Mouse (Mus musculus) forebrain, postnatal 0 days (tissue): ENCODE data around the gene Cbarp. TPM values are rescaled to one million over a fixed set of nuclear protein-coding genes. Genes with fewer than 3 reads are reported as not detected.

ENCODE experiments used
- ATAC-seq: fragments of 200-750 bp; cut with Nextera tagmentation; 2 replicates; pipeline ENCODE4 v1.8.0; 2017; ENCODE audit warnings: mild to moderate bottlenecking, moderate library complexity
- DNase-seq: peaks from one replicate; pipeline ENCODE4 v3.0.0-alpha.2; 2015
- H3K27ac ChIP-seq: fragments of 300-500 bp; sonication (generic); 2 replicates; pipeline ENCODE4 v1.5.1; 2014; ENCODE audit warnings: low read depth, mild to moderate bottlenecking, antibody characterized with exemption, low read length, moderate library complexity, mixed read lengths
- H3K27me3 ChIP-seq: fragments of 300-500 bp; sonication (generic); 2 replicates; pipeline ENCODE4 v1.6.1; 2014; ENCODE audit warnings: mild to moderate bottlenecking, low read length, mixed read lengths; ENCODE audit not compliant: insufficient read depth
- H3K36me3 ChIP-seq: fragments of 300-500 bp; sonication (generic); 2 replicates; pipeline ENCODE4 v1.6.1; 2014; ENCODE audit warnings: mild to moderate bottlenecking, moderate library complexity; ENCODE audit not compliant: insufficient read depth
- H3K4me1 ChIP-seq: fragments of 300-500 bp; sonication (generic); 2 replicates; pipeline ENCODE4 v1.6.1; 2014; ENCODE audit warnings: antibody characterized with exemption; ENCODE audit not compliant: insufficient read depth
- H3K4me2 ChIP-seq: fragments of 300-500 bp; sonication (generic); 2 replicates; pipeline ENCODE4 v1.6.1; 2014; ENCODE audit warnings: low read depth, mild to moderate bottlenecking, moderate library complexity
- H3K4me3 ChIP-seq: fragments of 300-500 bp; sonication (generic); 2 replicates; pipeline ENCODE4 v1.5.1; 2014; ENCODE audit warnings: low read depth, low read length, mixed read lengths
- H3K9ac ChIP-seq: fragments of 300-500 bp; sonication (generic); 2 replicates; pipeline ENCODE4 v1.6.1; 2014; ENCODE audit warnings: mild to moderate bottlenecking
- H3K9me3 ChIP-seq: fragments of 300-500 bp; sonication (generic); 2 replicates; pipeline ENCODE4 v1.6.1; 2016; ENCODE audit warnings: low read length
- CTCF ChIP-seq: sonication (generic); IDR thresholded peaks from 2 replicates; pipeline ENCODE4 v1.5.1; 2016; ENCODE audit warnings: antibody characterized with exemption, control low read depth, low read depth
- WGBS: fragments of 180-500 bp; shearing (Covaris S2); extraction: QIAGEN DNeasy Blood & Tissue Kit; methylation state at CpG from one replicate; pipeline ENCODE4 v1.1.7; 2014; 5-methylcytosine and 5-hydroxymethylcytosine counted together
- polyA plus RNA-seq: library from polyadenylated mRNA; unstranded; fragments of >200 nt; fragmentation: Nextera tagmentation; extraction: Ambion mirVana; gene quantifications from 2 replicates; pipeline ENCODE4 v1.2.1, GENCODE M21; 2015
- total RNA-seq: library from RNA; depleted of rRNA; stranded (reverse); fragments of >200 nt; gene quantifications from 2 replicates; pipeline ENCODE4 v1.2.3, GENCODE M21; 2014

Gene Cbarp
- total and polyA plus RNA-seq, 2 experiments from 2014 or later = 68.2 to 151 TPM

- H3K27ac ChIP-seq = peak overlapping the region; percentile 96
- peak overlapping the region; percentile 74 for H3K4me3 ChIP-seq
- peak overlapping the region; percentile 93 for H3K4me2 ChIP-seq
- peak overlapping the region; percentile 93 for H3K9ac ChIP-seq
- H3K36me3 ChIP-seq = peaks cover 29% of the 10 kb centered on the region
- H3K4me1 ChIP-seq = peaks cover 15% of the 10 kb centered on the region
- TF ChIP-seq CTCF = no peak
- no peaks in the 10 kb centered on the region for H3K27me3 ChIP-seq
- no peaks in the 10 kb centered on the region for H3K9me3 ChIP-seq
- peak; percentile 77 for DNase-seq
- ATAC-seq = peak; percentile 3; the same call in 1 of the 2 replicates
- 4% methylated on average over 32 of the region's 33 CpGs for WGBS
Observed at GRCm38 (mm10) chr10:80137626-80138552, 2.7 kb downstream of the Cbarp start.

- TF ChIP-seq CTCF = peak; percentile 10; the same call in 1 of the 2 replicates
- peak overlapping the region; percentile 96 for H3K27ac ChIP-seq
- peaks cover 37% of the 10 kb centered on the region for H3K36me3 ChIP-seq
- H3K9ac ChIP-seq = peak overlapping the region; percentile 93
- WGBS = 7% methylated on average over 29 of the region's 29 CpGs
- H3K4me1 ChIP-seq = peaks cover 12% of the 10 kb centered on the region; the same call in 1 of the 2 replicates
- peak overlapping the region; percentile 74 for H3K4me3 ChIP-seq
- H3K27me3 ChIP-seq = no peaks in the 10 kb centered on the region
- H3K4me2 ChIP-seq = peak overlapping the region; percentile 93
- DNase-seq (peak; percentile 77), ATAC-seq (peak; percentile 16; the same call in 1 of the 2 replicates)
- no peaks in the 10 kb centered on the region for H3K9me3 ChIP-seq
Observed at GRCm38 (mm10) chr10:80136952-80137625, 3.5 kb downstream of the Cbarp start.

- Histone ChIP-seq H3K9ac (peak overlapping the region; percentile 93), H3K4me3 (peak overlapping the region; percentile 74), H3K36me3 (peaks cover 43% of the 10 kb centered on the region), H3K27ac (peak overlapping the region; percentile 96), H3K4me1 (peaks cover 12% of the 10 kb centered on the region; the same call in 1 of the 2 replicates), H3K4me2 (peak overlapping the region; percentile 93), H3K9me3 (no peaks in the 10 kb centered on the region), H3K27me3 (no peaks in the 10 kb centered on the region)
- DNase-seq = no peak
- no peak for ATAC-seq
- TF ChIP-seq CTCF = no peak
- 21% methylated on average over 46 of the region's 49 CpGs for WGBS
Observed at GRCm38 (mm10) chr10:80136179-80136951, 4.3 kb downstream of the Cbarp start.

GRCm38 (mm10) chr10:80135641-80136040 lies 5.0 kb downstream of the Cbarp start:
- Histone ChIP-seq H3K9me3 (no peaks in the 10 kb centered on the region), H3K4me3 (no peak overlapping the region), H3K36me3 (peaks cover 51% of the 10 kb centered on the region), H3K27me3 (no peaks in the 10 kb centered on the region), H3K4me1 (peaks cover 12% of the 10 kb centered on the region; the same call in 1 of the 2 replicates), H3K4me2 (no peak overlapping the region), H3K9ac (no peak overlapping the region), H3K27ac (no peak overlapping the region)
- DNase-seq = no peak
- no peak for TF ChIP-seq CTCF
- ATAC-seq = no peak
- WGBS = 97% methylated on average over 1 of the region's 1 CpGs

- Histone ChIP-seq H3K9ac (no peak overlapping the region), H3K27ac (no peak overlapping the region), H3K9me3 (no peaks in the 10 kb centered on the region), H3K36me3 (peaks cover 55% of the 10 kb centered on the region), H3K4me1 (peaks cover 12% of the 10 kb centered on the region; the same call in 1 of the 2 replicates), H3K4me3 (no peak overlapping the region), H3K4me2 (no peak overlapping the region), H3K27me3 (no peaks in the 10 kb centered on the region)
- TF ChIP-seq CTCF = no peak
- ATAC-seq = no peak
- no peak for DNase-seq
- 86% methylated on average over 10 of the region's 10 CpGs for WGBS
Observed at GRCm38 (mm10) chr10:80135161-80135560, 5.5 kb downstream of the Cbarp start.

GRCm38 (mm10) chr10:80134421-80134820 lies 6.2 kb downstream of the Cbarp start:
- ATAC-seq (no peak), DNase-seq (no peak)
- WGBS = 92% methylated on average over 9 of the region's 9 CpGs
- peaks cover 12% of the 10 kb centered on the region; the same call in 1 of the 2 replicates for H3K4me1 ChIP-seq
- no peak overlapping the region for H3K27ac ChIP-seq
- TF ChIP-seq CTCF = no peak
- no peak overlapping the region for H3K4me3 ChIP-seq
- no peaks in the 10 kb centered on the region for H3K9me3 ChIP-seq
- no peak overlapping the region for H3K4me2 ChIP-seq
- H3K9ac ChIP-seq = no peak overlapping the region
- H3K27me3 ChIP-seq = no peaks in the 10 kb centered on the region
- peaks cover 62% of the 10 kb centered on the region for H3K36me3 ChIP-seq
